Mouse (Mus musculus) left cerebral cortex, postnatal 4 days (tissue): ENCODE results near the gene Rnf44. TPM values are rescaled to one million over a fixed set of nuclear protein-coding genes. Genes with fewer than 3 reads are reported as not detected.

Experiments
- DNase-seq: peaks from one replicate; pipeline ENCODE4 v3.0.0-alpha.2; 2022
- intact Hi-C: fragments of 180-260 bp; cut with DNase I; formaldehyde crosslinking; loops from one replicate; pipeline ENCODE4 v1.15.1; 2025
- total RNA-seq, 2 experiments: library from RNA; stranded (reverse); gene quantifications; 2 replicates each; pipeline ENCODE4 v1.2.3; 2021

Rnf44 gene
- total RNA-seq, result 100 to 1,000 TPM; 111 to 114 TPM

GRCm38 (mm10) chr13:54693558-54694347 is at the start of gene Rnf44:
TSS of gene Rnf44 (minus strand) at chr13:54693907.
- intact Hi-C loops, result no loop called here
- peak; percentile 100 for DNase-seq

GRCm38 (mm10) chr13:54738213-54738601 is 44.5 kb upstream of the Rnf44 start:
- DNase-seq, result peak; percentile 72
- intact Hi-C loops, result no loop called here

GRCm38 (mm10) chr13:54737488-54738212 is 43.9 kb upstream of the Rnf44 start:
- no peak for DNase-seq
- intact Hi-C loops, result no loop called here

- intact Hi-C loops, result no loop called here
- no peak for DNase-seq
Measured at GRCm38 (mm10) chr13:54736931-54737330, 43.2 kb upstream of the Rnf44 start.

- peak; percentile 63 for DNase-seq
- intact Hi-C loops, result no loop called here
Measured at GRCm38 (mm10) chr13:54726131-54726530, 32.4 kb upstream of the Rnf44 start.

GRCm38 (mm10) chr13:54723143-54723542 is 29.4 kb upstream of the Rnf44 start:
- intact Hi-C loops, result no loop called here
- no peak for DNase-seq

- DNase-seq, result peak; percentile 68
- intact Hi-C loops, result loop anchor here (10.0 kb wide), 3 partner anchors 78 to 458 kb away; no protein-coding TSS in a partner anchor
Measured at GRCm38 (mm10) chr13:54716916-54717315, 23.2 kb upstream of the Rnf44 start.

- DNase-seq, result peak; percentile 44
- intact Hi-C loops, result loop anchor here (10.0 kb wide), 3 partner anchors 80 to 460 kb away; no protein-coding TSS in a partner anchor
Measured at GRCm38 (mm10) chr13:54714996-54715395, 21.3 kb upstream of the Rnf44 start.

GRCm38 (mm10) chr13:54714393-54714792 is 20.7 kb upstream of the Rnf44 start:
- DNase-seq, result no peak
- intact Hi-C loops, result loop anchor here (10.0 kb wide), 3 partner anchors 80 to 460 kb away; no protein-coding TSS in a partner anchor

GRCm38 (mm10) chr13:54710866-54711265 is 17.2 kb upstream of the Rnf44 start:
- no peak for DNase-seq
- intact Hi-C loops, result loop anchor here (10.0 kb wide), 3 partner anchors 84 to 464 kb away; no protein-coding TSS in a partner anchor

GRCm38 (mm10) chr13:54704890-54705289 is 11.2 kb upstream of the Rnf44 start:
- DNase-seq, result no peak
- intact Hi-C loops, result no loop called here

GRCm38 (mm10) chr13:54702507-54702906 is 8.8 kb upstream of the Rnf44 start:
- DNase-seq, result no peak
- intact Hi-C loops, result no loop called here

- DNase-seq, result no peak
Measured at GRCm38 (mm10) chr13:54701243-54701642, 7.5 kb upstream of the Rnf44 start, which contains the start of gene Cdhr2. TSS of gene Cdhr2 (plus strand) at chr13:54701461.

GRCm38 (mm10) chr13:54695479-54696230 is 1.9 kb upstream of the Rnf44 start:
- intact Hi-C loops, result no loop called here

More at GRCm38 (mm10) chr13:54701243-54701642, 7.5 kb upstream of the Rnf44 start, which contains the start of gene Cdhr2:
- intact Hi-C loops, result no loop called here

GRCm38 (mm10) chr13:54694348-54695060 is 797 bp upstream of the Rnf44 start:
- intact Hi-C loops, result no loop called here
- DNase-seq, result peak; percentile 87

More at GRCm38 (mm10) chr13:54695479-54696230, 1.9 kb upstream of the Rnf44 start:
- no peak for DNase-seq

- intact Hi-C loops, result no loop called here
- DNase-seq, result no peak
Measured at GRCm38 (mm10) chr13:54692711-54693557, 773 bp downstream of the Rnf44 start.

- DNase-seq, result no peak
- intact Hi-C loops, result no loop called here
Measured at GRCm38 (mm10) chr13:54691737-54692136, 2.0 kb downstream of the Rnf44 start.

GRCm38 (mm10) chr13:54690151-54690740 is 3.5 kb downstream of the Rnf44 start:
- intact Hi-C loops, result no loop called here
- DNase-seq, result no peak
